Mouse (Mus musculus) R1 (cell line): ENCODE data around the gene Ttc30a1.
"Not testable (repeated sequence)": the region's sequence is repeated elsewhere in the genome, so short reads cannot be mapped to it uniquely, and the experiment has no call there.

Experiments used
- DNase-seq: peaks from one replicate; pipeline ENCODE4 v3.0.0-alpha.2; 2018; ENCODE audit warnings: low read depth, low spot score

Ttc30a1 gene

GRCm38 (mm10) chr2:75983091-75983490, 1.3 kb upstream of the Ttc30a1 start:
- no peak for DNase-seq

- peak; percentile 43 for DNase-seq
Measured at GRCm38 (mm10) chr2:75982626-75983025, 859 bp upstream of the Ttc30a1 start.

GRCm38 (mm10) chr2:75980933-75981439, 781 bp downstream of the Ttc30a1 start:
- DNase-seq = not testable (repeated sequence)

- DNase-seq = peak; percentile 94
Measured at GRCm38 (mm10) chr2:75977752-75978368, 3.9 kb downstream of the Ttc30a1 start, which contains the start of gene Ttc30a2. Gene Ttc30a2, minus strand, starts transcription at chr2:75978170.

GRCm38 (mm10) chr2:75976070-75976469, 5.7 kb downstream of the Ttc30a1 start:
- not testable (repeated sequence) for DNase-seq

DNA sequence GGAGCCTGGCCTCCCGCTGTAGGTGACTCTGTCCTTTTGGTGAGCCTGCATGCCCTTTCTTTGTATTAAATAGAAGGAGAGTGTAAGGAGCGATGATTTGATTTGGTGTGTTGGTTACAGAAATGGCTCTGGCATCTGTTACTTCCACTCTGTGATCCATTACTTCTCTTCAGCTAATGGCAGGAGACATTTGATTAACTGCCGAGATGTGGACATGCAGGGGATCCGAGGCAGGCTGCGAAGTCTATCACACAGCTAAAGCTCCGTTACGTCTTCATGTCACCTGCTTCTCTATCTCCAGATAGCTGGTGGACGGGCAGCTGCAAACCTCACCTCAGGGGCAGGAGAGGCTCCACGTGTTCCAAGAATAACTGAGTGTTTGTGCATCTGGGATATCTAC, 7.6 kb downstream of the Ttc30a1 start:
- no peak for DNase-seq

DNA sequence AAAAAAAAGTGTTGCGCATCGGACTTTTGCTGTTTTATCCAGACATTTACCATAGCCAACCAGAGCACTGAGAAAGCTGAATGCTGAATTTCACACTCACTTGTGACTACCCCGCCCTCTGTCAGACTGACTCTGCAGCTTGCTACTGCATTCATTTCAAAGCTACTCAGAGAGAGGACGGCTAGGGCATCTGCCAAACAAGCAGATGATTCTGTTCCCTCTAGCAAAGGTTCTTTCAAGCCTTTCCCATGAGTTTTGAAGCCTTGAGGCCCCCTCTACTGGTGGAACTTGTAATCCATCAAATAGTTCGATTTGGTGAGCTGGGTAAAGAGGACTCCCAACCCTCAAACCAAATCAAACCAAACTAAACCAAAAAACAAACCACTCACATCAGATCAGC, 16.8 kb downstream of the Ttc30a1 start:
- peak; percentile 84 for DNase-seq

GRCm38 (mm10) chr2:75964512-75964911, 17.3 kb downstream of the Ttc30a1 start:
- peak; percentile 78 for DNase-seq

- peak; percentile 12 for DNase-seq
Measured at GRCm38 (mm10) chr2:75964051-75964450, 17.7 kb downstream of the Ttc30a1 start.

GRCm38 (mm10) chr2:75963211-75963840, 18.4 kb downstream of the Ttc30a1 start:
- DNase-seq = no peak

DNA sequence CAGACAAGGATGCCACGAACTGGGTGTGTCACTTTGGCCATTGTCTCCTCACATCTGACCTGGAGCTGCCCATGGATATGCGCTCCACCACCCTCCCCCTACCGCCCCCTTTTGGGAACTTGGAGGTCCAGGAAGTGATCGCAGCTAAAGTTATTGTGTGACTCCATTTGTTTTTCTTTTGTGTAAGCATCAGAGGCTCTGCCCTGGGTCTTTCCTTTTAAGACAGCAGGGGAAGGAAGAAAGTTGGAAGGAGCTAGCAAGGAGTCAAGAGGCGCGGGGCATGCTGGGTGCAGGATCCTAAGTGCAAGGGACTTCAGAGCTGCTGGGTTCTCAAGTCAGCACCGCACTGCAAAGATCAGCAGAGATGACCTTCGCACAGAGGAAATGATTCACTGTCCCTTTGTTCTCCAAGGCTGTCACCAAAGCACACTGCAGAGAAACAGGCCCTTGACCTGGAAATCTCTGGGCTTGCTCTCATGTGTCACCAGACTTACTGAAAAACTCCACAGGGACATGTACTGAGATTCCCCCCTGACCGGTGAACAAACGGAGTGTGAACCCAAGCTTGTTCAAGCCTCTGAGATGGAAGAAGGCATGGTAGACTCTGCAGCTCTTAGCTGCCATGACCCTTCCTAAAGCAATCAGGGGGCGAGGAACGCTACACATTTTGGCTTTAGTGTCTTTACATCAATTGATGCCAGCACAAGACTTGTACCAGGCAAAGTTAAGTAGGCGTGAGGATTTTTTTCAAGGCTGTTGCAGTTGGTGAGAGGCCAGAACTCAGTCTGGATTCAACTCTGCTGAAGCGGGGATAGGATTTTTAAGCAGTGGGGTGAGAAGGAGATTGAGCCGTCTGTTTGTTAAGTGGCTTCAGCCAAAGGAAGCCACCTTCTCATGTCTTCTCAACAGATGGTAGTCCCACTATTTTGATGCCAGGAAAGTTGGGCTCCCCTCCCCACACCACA, 21.1 kb downstream of the Ttc30a1 start:
- DNase-seq = peak; percentile 94

DNA sequence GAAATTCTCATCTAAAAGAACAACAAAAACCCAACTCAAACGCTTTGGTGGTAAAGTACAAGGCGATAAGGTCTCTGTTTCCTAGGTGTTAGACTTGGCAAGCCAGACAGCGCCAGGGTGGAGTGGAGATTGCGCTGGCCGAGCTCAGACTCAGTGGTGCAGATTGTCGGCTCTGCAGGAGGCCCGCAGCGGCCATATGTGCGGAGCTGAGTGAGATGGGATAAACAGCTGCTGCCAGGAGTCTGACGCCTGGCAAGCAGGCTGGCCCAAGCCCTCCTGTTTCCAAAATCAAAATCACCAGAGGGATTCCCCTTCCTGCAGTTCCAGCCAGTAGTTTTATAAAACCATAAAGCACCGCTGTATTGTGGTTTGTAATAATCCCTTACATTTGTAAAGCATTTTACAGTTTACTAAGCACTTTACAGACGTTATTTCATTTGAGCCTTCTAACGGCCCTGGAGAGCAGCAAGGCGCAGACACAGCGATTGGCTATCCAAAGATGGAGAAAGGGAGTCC, 21.9 kb downstream of the Ttc30a1 start:
- DNase-seq = peak; percentile 63

GRCm38 (mm10) chr2:75959183-75959849, 22.5 kb downstream of the Ttc30a1 start:
- DNase-seq = peak; percentile 44

DNA sequence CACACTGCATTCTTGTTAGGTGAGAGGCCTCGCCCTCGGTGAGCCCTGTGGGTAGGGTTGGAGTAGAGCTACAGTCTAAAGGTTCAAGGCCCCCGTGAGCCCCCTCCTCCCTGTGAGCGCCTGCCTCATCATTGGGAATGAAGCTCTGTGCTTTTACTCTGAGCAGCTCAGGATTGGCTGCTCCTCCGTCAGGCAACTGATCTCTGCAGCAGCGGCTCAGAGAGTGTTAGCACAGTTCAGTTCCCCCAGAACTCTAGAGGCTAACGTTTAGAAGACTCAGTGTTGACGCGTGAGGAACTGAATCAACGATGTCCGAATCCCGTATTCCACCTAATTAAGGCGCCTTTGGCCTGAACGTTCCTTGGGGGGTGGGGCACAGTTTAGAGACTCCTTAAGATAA, 26.1 kb downstream of the Ttc30a1 start:
- peak; percentile 27 for DNase-seq

GRCm38 (mm10) chr2:75953320-75953719, 28.4 kb downstream of the Ttc30a1 start:
- no peak for DNase-seq

GRCm38 (mm10) chr2:75950685-75951084, 31.1 kb downstream of the Ttc30a1 start:
- DNase-seq = no peak

DNA sequence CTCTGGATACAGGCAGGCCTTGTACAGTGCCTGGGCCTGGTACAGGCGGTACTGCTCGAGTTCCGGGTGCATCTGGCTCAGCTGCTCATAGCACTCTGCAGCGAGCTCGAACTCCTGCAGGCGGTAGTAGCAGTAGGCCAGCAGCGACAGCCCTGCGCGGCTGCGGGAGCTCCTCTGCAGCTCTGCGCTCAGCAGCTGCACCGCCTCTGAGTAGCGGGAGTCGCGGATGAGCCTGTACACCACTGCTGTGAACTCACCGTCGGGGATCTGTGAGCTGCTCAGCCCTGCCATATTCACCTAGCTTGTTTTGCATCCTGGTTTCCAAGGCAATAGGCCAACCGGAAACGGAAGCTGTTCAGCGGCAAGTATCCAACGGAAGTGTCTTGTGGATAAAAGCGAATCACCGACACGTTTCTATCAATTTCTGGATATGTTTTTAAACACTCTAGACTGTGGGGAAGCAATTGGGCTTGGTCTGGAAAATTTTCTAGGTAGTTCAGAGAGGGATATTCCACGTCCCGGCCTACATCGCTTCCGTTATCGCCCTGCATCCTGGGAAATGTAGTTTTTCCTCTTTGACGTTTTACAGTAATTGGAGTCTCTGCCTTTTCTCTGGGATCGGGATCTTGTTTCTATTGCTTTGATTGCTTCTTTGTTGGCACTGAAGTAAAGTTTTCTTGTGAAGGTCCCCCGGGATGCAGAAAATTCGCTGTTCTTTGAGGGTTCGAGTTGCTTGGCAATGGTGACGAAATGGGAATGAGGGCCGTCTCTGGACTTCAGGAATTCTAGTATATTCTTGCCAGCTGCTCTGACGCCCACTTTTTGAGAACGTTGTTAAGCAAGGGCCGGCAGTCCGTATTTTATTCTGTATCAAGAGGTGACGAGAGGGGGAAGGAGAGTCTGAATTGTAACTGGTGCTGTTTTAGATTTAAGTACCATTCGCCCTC, 43.4 kb downstream of the Ttc30a1 start, which contains the start of gene Ttc30b:
TSS of gene Ttc30b (minus strand) at position 469 of the 947 bp plus-strand sequence.
- DNase-seq = peak; percentile 89

DNA sequence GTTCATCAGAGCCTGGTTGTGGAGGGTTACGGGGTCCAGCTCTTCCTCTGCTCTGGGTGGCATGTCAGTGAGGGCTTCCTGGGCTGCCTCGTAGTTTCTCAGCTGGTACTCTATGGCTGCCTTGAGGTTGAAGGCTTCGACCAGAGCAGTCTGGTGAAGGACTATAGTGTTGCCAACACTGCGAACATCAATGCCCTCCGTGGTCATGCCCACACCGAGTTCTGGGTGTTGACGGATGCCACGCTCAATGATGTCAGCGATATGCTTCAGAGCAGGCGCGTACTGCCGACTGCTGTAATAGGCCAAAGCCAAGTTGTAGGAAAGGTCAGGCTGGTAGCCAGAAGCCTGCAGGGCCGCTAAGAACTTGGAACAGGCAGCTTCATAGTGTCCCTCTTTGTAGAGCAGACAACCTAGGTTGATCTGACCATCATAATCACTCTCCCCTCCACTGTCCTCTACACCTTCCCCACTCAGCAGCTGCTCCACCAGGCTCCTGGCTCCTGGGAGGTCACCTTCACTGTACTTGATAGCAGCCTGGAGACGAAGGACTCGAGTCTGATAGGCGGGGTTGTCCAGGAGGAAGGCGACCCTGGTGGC, 44.1 kb downstream of the Ttc30a1 start:
- DNase-seq = not testable (repeated sequence)

GRCm38 (mm10) chr2:75936685-75937084, 45.1 kb downstream of the Ttc30a1 start:
- DNase-seq = not testable (repeated sequence)
